Mouse (Mus musculus) gastrocnemius, adult 2 months (tissue): ENCODE data around the gene Arhgap44. TPM values are rescaled to one million over a fixed set of nuclear protein-coding genes. Genes with fewer than 3 reads are reported as not detected.

Source experiments
- DNase-seq: peaks from one replicate; pipeline ENCODE4 v3.0.0; 2022
- H3K27ac ChIP-seq: fragments of 200-600 bp; 2 replicates; pipeline ENCODE4 v1.8.1; 2022; ENCODE audit warnings: mild to moderate bottlenecking
- H3K4me3 ChIP-seq: fragments of 200-600 bp; 2 replicates; pipeline ENCODE4 v1.8.1; 2022; ENCODE audit warnings: mild to moderate bottlenecking, moderate library complexity
- CTCF ChIP-seq: fragments of 200-600 bp; IDR thresholded peaks from 2 replicates; pipeline ENCODE4 v1.8.1; 2022; ENCODE audit warnings: antibody characterized with exemption, mild to moderate bottlenecking, moderate library complexity
- intact Hi-C: fragments of 180-260 bp; cut with DNase I; formaldehyde crosslinking; loops from one replicate; pipeline ENCODE4 v1.15.1; 2025
- total RNA-seq, 2 experiments: library from RNA; stranded (reverse); gene quantifications; 2 replicates each; pipeline ENCODE4 v1.2.3; 2021

Arhgap44 gene
- total RNA-seq, 2 experiments from 2014 or later, result 8.5 to 11.7 TPM

DNA sequence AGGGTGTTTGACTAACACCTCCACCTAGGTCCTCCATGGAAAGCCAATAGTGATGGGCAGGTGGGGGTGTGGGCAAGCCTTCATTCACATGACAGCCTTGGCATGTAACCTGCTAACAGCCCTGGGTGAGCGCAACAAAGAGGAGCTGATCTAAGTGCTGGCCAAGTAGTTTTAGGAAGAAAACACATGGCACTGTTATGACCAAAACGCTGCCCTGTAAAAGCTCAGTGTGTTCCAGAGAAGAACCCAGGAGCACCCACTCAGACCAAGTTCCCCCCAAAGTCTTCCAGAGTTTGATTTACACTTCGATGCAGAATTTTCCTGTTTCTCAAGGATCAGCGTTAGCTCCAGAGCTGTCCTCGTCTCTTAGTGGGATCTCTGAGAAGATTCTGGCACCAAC is 65.9 kb downstream of the Arhgap44 start:
- H3K27ac ChIP-seq, result no peak overlapping the region
- intact Hi-C loops, result no loop called here
- no peak for DNase-seq
- no peak overlapping the region for H3K4me3 ChIP-seq
- TF ChIP-seq CTCF, result no peak

DNA sequence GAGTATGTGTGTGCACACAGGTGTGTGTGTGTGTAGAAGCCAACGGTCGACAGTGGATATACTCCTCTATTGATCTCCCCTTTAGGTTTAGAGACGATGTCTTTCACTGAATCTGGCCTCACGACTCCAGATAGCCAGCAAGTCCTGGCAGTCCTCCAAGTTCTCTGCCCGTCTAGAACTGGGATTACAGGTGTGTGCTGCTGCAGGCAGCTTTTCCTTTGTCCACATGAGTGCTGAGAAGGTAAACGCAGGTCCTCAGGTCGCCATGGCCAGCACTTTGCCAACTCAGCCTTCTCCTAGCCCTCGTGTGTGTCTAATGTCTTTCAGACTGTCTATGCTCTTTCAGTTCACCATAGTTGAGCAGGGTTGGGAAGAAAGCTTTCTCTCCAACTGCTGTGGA is 69.9 kb downstream of the Arhgap44 start:
- no peak overlapping the region for H3K27ac ChIP-seq

DNA sequence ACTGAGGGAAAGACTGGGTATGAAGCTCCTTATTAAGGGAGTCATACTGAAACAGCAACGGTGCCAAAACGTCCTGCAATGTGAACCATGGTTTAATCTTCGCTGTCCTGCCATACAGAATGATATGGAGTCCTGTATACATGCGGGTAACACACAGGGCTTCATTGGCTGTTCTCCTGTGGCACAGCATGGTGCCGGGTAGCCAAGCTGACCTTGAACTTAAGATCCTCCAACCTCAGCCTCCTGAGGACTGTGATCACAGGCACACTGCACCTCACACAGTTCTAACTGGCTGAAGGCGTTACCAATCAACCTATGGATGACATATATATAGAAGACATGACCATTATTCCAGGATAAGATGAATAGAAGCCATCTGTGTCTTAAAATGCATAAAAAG is 72.4 kb downstream of the Arhgap44 start:
- no peak overlapping the region for H3K27ac ChIP-seq
- intact Hi-C loops, result no loop called here
- H3K4me3 ChIP-seq, result no peak overlapping the region
- TF ChIP-seq CTCF, result no peak
- no peak for DNase-seq

More for the DNA sequence above, 69.9 kb downstream of the Arhgap44 start:
- H3K4me3 ChIP-seq, result no peak overlapping the region
- no peak for TF ChIP-seq CTCF
- intact Hi-C loops, result no loop called here
- no peak for DNase-seq

DNA sequence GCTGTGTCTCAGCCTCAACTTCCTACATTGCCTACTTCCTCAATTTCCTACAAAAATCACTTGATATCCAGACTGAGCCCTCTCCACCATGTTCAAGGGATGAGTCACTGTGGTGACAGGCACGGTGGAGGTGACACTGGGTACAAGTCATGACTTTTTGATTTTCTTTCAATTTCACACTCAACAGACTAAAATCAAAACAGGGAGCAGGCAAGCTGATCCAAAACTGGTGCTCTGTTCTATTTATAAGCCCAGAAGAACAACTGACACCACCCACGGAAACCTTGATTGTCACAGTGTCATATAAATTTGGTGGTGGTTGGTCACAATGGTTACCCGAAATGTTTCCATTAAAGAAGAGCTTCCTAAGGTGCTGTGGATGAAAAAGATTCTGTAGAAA is 72.8 kb downstream of the Arhgap44 start:
- no peak for DNase-seq
- Histone ChIP-seq H3K27ac (no peak overlapping the region), H3K4me3 (no peak overlapping the region)
- TF ChIP-seq CTCF, result no peak
- intact Hi-C loops, result no loop called here

DNA sequence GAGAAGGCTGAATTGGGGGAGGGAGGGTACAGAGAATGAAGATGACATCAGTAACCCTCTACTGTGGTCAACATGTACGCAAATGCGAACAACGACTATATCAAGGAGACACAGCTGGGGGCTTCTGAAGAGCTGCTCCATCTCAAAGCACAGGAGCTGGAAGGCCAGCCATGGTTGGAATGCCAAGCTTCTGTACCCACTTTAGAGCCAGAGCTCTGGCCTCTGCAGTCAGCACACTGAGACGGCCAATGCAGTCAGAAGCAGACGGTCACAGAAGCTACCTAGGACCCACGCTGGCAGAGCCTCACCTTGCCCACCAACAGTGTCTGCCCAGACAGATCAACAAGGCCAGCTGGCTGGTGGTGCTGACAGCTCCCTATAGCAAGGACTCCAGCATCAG is 73.5 kb downstream of the Arhgap44 start:
- intact Hi-C loops, result no loop called here
- DNase-seq, result no peak
- TF ChIP-seq CTCF, result no peak
- Histone ChIP-seq H3K27ac (no peak overlapping the region), H3K4me3 (no peak overlapping the region)

DNA sequence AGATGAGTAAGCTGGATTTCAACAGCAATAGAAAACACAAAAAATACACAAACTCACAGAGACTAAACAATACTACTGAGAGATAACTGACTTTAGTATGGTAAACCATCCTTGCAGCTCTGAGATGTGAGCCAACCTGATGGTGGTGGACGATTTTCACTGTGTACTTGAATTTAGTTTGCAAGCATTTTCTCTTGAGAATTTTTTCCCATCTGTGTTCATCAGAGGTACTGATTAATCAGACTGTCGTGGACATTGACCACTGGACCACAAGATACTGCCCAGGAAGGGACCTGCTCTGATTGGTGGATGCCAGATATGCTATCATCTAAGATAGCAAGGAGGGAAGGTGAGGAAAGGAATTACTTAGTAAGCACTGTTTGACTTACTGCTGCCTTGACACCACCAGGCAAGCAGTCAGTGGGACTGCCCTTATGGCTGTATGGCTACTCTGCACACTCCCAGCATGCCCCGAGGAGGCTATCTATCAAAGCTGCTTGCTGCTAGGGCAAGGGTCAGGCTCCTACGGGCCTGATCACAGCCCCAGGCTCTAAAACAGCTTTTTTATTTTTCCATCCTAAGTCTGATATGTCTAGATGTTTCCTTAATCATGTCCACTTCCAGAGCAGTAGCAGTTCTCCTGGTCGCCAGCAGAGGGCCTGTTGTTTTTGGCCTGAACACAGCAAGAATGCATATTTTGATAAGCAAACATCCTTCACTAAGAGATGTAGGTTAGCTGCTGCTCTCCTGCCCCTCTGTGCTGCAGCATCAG is 74.1 kb downstream of the Arhgap44 start:
- no peak overlapping the region for H3K27ac ChIP-seq
- peak; percentile 75 for TF ChIP-seq CTCF
- H3K4me3 ChIP-seq, result no peak overlapping the region
- DNase-seq, result peak; percentile 45
- intact Hi-C loops, result no loop called here

DNA sequence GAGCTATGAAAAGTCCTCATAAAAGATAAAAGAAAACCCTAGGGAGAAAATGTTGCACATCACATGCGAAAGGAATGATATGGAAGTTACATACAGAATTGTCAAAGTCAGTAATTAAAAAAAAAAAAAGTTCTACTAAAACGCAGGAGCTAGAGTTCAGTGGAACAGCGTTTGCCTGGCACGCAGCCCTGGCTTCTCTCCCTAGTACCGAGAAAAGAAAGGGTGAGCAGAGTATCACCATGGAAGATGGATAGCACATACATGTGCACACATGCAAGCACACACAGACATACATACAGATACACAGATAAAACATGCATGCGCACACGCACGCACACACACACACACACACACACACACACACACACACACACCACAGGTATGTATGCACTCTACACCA is 82.0 kb downstream of the Arhgap44 start:
- DNase-seq, result no peak
- intact Hi-C loops, result no loop called here
- TF ChIP-seq CTCF, result no peak
- Histone ChIP-seq H3K27ac (no peak overlapping the region), H3K4me3 (no peak overlapping the region)

DNA sequence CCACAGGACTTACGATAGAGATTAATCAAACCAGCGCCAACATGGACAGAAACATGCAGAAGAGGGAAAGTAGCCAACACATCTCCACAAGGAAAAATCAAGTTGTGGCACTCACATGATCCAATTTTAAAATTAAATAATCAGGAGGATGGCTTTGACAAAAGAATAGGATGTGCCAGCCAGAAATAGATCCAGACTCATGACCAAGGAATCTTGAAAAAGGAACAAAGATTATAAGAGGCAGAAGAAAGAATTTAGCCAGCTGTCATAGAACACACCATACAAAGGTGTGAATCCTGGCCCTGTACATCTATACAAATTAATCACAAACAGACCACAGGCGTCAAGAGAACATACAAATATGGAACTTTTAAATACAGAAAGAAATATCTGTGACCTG is 82.5 kb downstream of the Arhgap44 start:
- DNase-seq, result no peak
- Histone ChIP-seq H3K4me3 (no peak overlapping the region), H3K27ac (no peak overlapping the region)
- intact Hi-C loops, result no loop called here
- no peak for TF ChIP-seq CTCF

DNA sequence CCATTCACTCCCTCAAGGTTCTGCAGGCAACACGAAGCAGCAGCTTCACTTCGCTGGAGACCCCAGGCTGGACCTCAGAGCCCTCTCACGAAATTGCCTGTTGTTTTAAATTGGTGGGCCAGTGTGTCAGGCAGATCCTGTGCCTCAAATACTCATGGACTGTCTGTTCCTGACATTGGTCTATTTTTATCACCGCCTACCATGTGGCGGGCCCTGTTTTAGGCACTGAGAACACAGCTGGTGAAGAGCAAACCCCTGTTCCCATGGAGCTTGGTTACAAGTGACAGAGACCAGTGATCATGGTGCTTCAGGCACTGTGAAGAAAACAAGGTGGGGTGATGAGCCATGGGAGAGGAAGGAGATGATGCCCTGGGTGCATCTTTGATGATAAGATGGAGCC is 93.2 kb downstream of the Arhgap44 start:
- H3K4me3 ChIP-seq, result no peak overlapping the region
- H3K27ac ChIP-seq, result 0 out of 2 replicates have a peak overlapping the region, but pooled peaks have one; percentile 5
- TF ChIP-seq CTCF, result no peak
- no peak for DNase-seq
- intact Hi-C loops, result no loop called here

DNA sequence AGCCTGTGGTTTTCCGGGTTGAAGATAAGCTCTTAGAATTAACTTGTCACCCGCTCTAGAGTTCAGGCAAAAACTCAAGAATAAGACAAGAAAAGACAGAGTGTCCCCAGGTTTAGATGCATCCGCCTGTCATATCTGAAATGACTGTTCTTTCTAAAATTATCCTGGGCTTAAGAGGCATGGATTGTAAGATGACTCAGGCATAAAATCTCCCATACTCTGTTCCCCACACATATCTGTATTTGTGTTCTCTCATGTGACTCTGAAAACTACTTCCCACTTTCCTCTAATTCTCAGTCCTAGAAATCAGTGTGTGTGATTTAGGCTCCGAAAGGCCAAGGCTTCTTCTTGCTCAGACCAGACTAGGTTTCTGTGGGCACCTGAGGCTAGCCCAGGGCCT is 93.7 kb downstream of the Arhgap44 start:
- no peak for DNase-seq
- no peak overlapping the region for H3K4me3 ChIP-seq
- TF ChIP-seq CTCF, result no peak
- 0 out of 2 replicates have a peak overlapping the region, but pooled peaks have one; percentile 5 for H3K27ac ChIP-seq
- intact Hi-C loops, result no loop called here

DNA sequence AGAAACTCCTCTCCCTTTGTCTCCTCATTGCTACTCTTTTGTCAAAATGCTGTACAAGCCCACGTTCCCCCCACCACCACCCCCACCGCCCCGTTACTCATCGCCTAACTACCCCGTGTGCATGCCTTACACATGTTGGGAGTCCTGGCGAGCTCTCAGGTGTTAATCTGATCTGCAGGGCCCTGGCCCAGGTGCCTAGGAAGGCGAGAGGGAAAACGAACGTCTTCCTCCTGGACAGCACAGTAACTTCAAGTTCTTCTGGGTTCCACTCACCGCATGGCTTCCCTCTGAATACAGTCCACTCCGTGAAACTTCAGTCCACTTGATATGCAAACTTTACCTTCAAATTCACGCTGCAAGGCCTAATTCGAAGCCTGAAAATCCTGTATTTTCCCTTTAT is 97.6 kb downstream of the Arhgap44 start:
- intact Hi-C loops, result no loop called here
- DNase-seq, result no peak
- Histone ChIP-seq H3K4me3 (no peak overlapping the region), H3K27ac (no peak overlapping the region)
- no peak for TF ChIP-seq CTCF

DNA sequence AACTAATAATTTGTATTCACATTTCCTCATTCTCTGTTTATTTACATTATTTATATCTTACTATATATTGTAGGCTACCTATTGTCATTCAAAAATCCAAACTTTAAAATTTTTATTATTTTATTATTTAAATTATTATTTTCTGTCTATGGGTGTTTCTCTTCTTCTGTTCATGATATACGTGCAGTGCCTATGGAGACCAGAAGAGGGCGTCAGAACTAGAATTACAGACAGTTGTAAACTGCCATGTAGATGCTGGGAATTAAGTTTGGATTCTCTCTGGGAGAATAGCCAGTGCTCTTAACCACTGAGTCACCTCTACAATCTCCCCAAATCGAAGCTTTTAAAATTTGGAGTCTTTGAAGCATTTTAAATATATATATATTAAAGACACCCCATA is 101.3 kb downstream of the Arhgap44 start:
- no peak overlapping the region for H3K27ac ChIP-seq
- DNase-seq, result no peak
- H3K4me3 ChIP-seq, result no peak overlapping the region
- intact Hi-C loops, result no loop called here
- peak; percentile 39 for TF ChIP-seq CTCF

DNA sequence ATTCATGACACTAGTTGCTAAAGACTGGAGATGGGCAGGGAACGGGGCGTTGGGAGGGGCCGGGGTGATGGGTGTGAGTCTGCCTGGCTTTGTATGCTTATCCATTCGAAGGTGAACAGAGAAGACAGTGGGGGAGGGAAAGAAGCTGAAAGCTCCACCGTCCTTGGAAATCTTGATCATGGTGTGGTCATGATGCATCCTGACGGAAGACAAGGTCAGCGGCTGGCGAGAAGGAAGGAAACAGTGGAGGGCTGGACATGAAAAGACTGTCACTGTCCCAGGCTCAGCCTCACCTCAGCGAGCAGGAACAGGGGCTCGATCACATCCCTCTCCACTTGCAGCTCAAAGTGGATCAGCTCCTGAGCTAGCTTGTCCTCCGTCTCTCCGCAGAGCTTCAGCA is 103.2 kb downstream of the Arhgap44 start:
- DNase-seq, result no peak
- H3K27ac ChIP-seq, result no peak overlapping the region
- no peak overlapping the region for H3K4me3 ChIP-seq
- intact Hi-C loops, result no loop called here
- no peak for TF ChIP-seq CTCF

DNA sequence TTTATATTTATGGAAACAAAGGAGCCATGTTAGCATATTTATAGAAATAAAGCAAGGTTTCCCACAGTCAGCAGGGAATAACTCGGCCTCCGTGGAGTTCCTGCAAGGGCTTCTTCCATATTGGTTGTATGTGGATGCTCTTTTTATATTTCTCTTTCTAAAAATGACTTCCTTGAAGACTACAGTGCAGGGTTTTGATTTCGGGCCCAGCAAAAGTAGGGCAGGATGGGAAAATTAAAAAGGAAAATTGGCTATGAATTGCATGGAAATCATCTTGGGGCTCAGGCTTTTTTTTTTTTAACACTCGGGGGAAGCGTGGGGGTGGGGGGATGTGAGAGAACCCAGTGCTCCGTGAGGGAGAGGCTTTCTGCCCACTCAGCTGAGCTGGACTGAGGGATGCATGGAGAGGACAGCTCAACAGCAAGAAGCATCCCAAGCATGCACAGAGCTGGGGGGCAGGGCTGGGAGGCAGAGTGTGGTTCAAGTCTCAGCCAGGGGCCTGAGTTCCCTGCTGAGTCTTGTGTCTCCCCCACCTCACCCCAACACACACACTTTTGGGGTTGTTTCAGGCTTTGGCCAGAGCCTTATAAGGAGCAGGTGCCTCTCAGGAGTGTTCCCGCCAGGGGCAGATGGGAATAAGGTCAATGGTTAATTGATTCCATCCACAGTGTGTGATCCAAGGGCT is 104.4 kb downstream of the Arhgap44 start:
- no peak for TF ChIP-seq CTCF
- no peak for DNase-seq
- Histone ChIP-seq H3K27ac (no peak overlapping the region), H3K4me3 (no peak overlapping the region)
- intact Hi-C loops, result no loop called here
